Mouse (Mus musculus) bone marrow macrophage, adult 2 months (primary cell): ENCODE data around the gene Parg.

ENCODE experiments used
- CTCF ChIP-seq: IDR thresholded peaks from 2 replicates; pipeline ENCODE4 v1.5.1; 2012; ENCODE audit warnings: low read depth, mild to moderate bottlenecking, low read length, moderate library complexity
- POLR2A ChIP-seq: IDR thresholded peaks from 2 replicates; pipeline ENCODE4 v1.6.1; 2012; ENCODE audit warnings: mild to moderate bottlenecking, low read depth, low read length, borderline replicate concordance

DNA sequence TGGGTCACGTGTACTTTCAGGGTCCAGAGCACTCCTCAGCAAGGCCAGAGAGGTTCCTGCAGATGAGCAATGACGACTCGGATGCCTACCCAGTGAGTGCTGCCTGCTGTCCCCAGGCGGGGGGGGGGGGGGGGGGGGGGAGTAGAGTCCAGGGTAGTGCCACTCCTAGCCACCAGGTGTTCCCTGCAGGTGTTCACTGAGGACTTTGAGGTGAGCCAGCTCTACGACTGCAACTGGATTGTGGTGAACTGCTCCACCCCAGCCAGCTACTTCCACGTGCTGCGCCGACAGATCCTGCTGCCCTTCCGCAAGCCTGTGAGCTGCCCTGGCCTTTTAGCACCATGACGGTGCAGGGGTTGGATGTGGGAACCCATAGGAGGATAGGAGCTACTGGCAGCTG lies 142.9 kb downstream of the Parg start:
- TF ChIP-seq CTCF (no peak), POLR2A (no peak)
